Mouse (Mus musculus) midbrain, embryonic 15.5 days (tissue): ENCODE data around the gene Bfsp1. TPM values are rescaled to one million over a fixed set of nuclear protein-coding genes. Genes with fewer than 3 reads are reported as not detected.

Experiments
- ATAC-seq: fragments of 200-750 bp; cut with Nextera tagmentation; replicated peaks from 2 replicates; pipeline ENCODE4 v1.8.0; 2017; ENCODE audit warnings: moderate TSS enrichment
- H3K27ac ChIP-seq: fragments of 300-500 bp; sonication (generic); 2 replicates; pipeline ENCODE4 v1.5.1; 2015; ENCODE audit warnings: mild to moderate bottlenecking, inconsistent platforms
- H3K27me3 ChIP-seq: fragments of 300-500 bp; sonication (generic); replicated peaks from 2 replicates; pipeline ENCODE4 v1.6.1; 2015; ENCODE audit warnings: inconsistent platforms
- H3K36me3 ChIP-seq: fragments of 300-500 bp; sonication (generic); replicated peaks from 2 replicates; pipeline ENCODE4 v1.6.1; 2015; ENCODE audit warnings: inconsistent platforms
- H3K4me1 ChIP-seq: fragments of 300-500 bp; sonication (generic); 2 replicates; pipeline ENCODE4 v1.6.1; 2015; ENCODE audit warnings: inconsistent platforms
- H3K4me2 ChIP-seq: fragments of 300-500 bp; sonication (generic); 2 replicates; pipeline ENCODE4 v1.6.1; 2015; ENCODE audit warnings: inconsistent platforms, mild to moderate bottlenecking, moderate library complexity
- H3K4me3 ChIP-seq: fragments of 300-500 bp; sonication (generic); 2 replicates; pipeline ENCODE4 v1.5.1; 2015; ENCODE audit warnings: mild to moderate bottlenecking, inconsistent platforms
- H3K9ac ChIP-seq: fragments of 300-500 bp; sonication (generic); 2 replicates; pipeline ENCODE4 v1.6.1; 2015; ENCODE audit warnings: mild to moderate bottlenecking, inconsistent platforms
- H3K9me3 ChIP-seq: fragments of 300-500 bp; sonication (generic); 2 replicates; pipeline ENCODE4 v1.6.1; 2016; ENCODE audit warnings: inconsistent platforms
- WGBS: fragments of 180-500 bp; shearing (Covaris S2); methylation state at CpG from one replicate; pipeline ENCODE4 v1.1.7; 2015; ENCODE audit warnings: mixed read lengths; 5-methylcytosine and 5-hydroxymethylcytosine counted together
- polyA plus RNA-seq: library from polyadenylated mRNA; unstranded; fragments of >200 nt; fragmentation: Nextera tagmentation; extraction: Ambion mirVana; gene quantifications from 2 replicates; pipeline ENCODE4 v1.2.1, GENCODE M21; 2015

Bfsp1 gene
- polyA plus RNA-seq, 1 experiment from 2014 or later: 1.8 TPM

GRCm38 (mm10) chr2:143882606-143883288 lies 19.8 kb upstream of the Bfsp1 start:
- Histone ChIP-seq H3K27ac (no peak overlapping the region), H3K4me2 (no peak overlapping the region), H3K27me3 (no peaks in the 10 kb centered on the region), H3K4me3 (no peak overlapping the region), H3K9me3 (no peaks in the 10 kb centered on the region), H3K36me3 (no peaks in the 10 kb centered on the region), H3K9ac (no peak overlapping the region), H3K4me1 (no peaks in the 10 kb centered on the region)
- WGBS: 83% methylated on average over 10 of the region's 10 CpGs
- no peak for ATAC-seq

GRCm38 (mm10) chr2:143882002-143882401 lies 19.0 kb upstream of the Bfsp1 start:
- Histone ChIP-seq H3K4me1 (no peaks in the 10 kb centered on the region), H3K9ac (no peak overlapping the region), H3K27me3 (no peaks in the 10 kb centered on the region), H3K4me2 (no peak overlapping the region), H3K36me3 (no peaks in the 10 kb centered on the region), H3K4me3 (no peak overlapping the region), H3K27ac (no peak overlapping the region), H3K9me3 (no peaks in the 10 kb centered on the region)
- 93% methylated on average over 4 of the region's 4 CpGs for WGBS
- no peak for ATAC-seq

DNA sequence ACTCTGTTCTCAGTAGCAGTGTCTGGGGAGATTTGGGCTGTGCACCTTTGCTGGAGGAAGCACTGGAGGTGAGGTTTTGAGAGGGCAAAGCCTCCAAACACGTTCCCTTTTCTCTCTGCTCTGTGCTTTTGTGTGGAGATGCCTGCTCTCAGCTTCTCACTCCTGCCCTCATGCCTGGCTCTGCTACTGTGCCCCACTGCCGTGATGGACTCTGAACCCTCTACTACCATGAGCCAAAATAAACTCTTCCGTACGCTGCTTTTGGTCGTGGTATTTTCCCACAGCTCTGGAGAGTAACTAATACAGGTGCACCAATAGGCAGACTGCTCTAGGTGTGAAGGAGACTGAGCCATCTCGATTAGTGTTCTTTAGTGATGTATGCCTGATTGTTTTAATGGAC lies 16.3 kb upstream of the Bfsp1 start:
- Histone ChIP-seq H3K27me3 (no peaks in the 10 kb centered on the region), H3K27ac (no peak overlapping the region), H3K36me3 (no peaks in the 10 kb centered on the region), H3K4me3 (no peak overlapping the region), H3K9ac (no peak overlapping the region), H3K4me1 (no peaks in the 10 kb centered on the region), H3K4me2 (no peak overlapping the region), H3K9me3 (no peaks in the 10 kb centered on the region)
- 91% methylated on average over 6 of the region's 6 CpGs for WGBS
- ATAC-seq: no peak

DNA sequence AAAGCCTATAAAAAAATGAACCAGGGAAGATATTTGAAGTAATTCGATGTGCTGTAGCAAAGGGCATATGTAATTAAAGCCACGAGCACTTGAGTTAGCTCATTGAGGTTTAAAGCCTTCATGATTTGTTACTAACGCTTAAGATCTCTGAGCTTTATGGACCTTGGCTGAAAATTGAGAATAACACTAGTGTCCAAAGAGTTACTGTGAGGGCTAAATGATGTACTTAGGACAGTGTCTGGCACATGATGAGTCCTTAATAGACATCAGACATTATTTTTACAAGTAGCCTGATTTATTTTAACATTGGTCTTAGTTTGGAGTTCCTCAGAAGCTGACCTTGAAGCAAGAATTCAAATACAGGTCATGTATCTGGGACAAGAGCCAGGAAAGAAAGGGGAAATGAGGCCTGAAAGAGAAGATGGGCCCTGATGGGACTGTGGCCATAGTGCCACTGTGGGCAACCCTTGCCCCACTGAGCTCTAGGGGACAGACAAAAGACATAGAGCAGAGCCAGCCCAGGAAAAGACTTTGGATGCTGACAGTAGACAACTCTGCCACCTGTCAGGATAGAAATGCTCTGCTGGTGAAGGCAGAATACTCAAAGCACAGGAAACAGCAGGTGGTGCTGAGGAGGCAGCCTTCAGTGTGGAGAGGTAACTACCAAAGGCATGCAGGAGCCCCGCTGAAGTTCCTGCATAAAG lies 14.1 kb upstream of the Bfsp1 start:
- no peaks in the 10 kb centered on the region for H3K9me3 ChIP-seq
- H3K27me3 ChIP-seq: no peaks in the 10 kb centered on the region
- H3K4me1 ChIP-seq: no peaks in the 10 kb centered on the region
- no peak overlapping the region for H3K9ac ChIP-seq
- WGBS: 70% methylated on average over 4 of the region's 4 CpGs
- no peak for ATAC-seq
- no peaks in the 10 kb centered on the region for H3K36me3 ChIP-seq
- H3K4me3 ChIP-seq: no peak overlapping the region
- no peak overlapping the region for H3K27ac ChIP-seq
- H3K4me2 ChIP-seq: no peak overlapping the region

DNA sequence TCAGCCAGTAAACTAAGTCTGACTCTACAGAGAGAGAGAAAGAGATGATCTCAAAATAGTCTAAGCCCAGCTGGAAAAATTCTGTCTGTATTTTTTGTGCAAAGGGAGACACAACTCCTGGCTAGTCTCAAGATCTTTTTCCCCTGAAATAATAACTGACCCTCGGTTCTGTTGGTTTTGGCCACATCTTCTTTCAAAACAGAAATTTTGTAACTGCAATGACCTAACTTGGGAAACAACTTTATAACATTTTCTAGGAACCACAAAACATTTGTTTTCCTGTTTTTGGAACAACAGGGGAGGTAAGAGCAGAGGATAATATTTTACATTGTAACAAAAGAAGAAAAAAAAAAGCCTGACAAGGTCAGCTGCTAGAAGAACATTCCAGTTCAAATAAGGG lies 13.1 kb upstream of the Bfsp1 start:
- no peak overlapping the region for H3K27ac ChIP-seq
- no peak overlapping the region for H3K4me3 ChIP-seq
- 88% methylated on average over 1 of the region's 1 CpGs for WGBS
- no peak for ATAC-seq
- H3K9me3 ChIP-seq: no peaks in the 10 kb centered on the region
- no peaks in the 10 kb centered on the region for H3K4me1 ChIP-seq
- H3K4me2 ChIP-seq: no peak overlapping the region
- H3K27me3 ChIP-seq: no peaks in the 10 kb centered on the region
- H3K9ac ChIP-seq: no peak overlapping the region
- no peaks in the 10 kb centered on the region for H3K36me3 ChIP-seq

- no peak overlapping the region for H3K27ac ChIP-seq
- no peak overlapping the region for H3K4me3 ChIP-seq
- H3K27me3 ChIP-seq: no peaks in the 10 kb centered on the region
- no peak for ATAC-seq
- H3K9ac ChIP-seq: no peak overlapping the region
- no peak overlapping the region for H3K4me2 ChIP-seq
- WGBS: 80% methylated on average over 10 of the region's 10 CpGs
- H3K4me1 ChIP-seq: no peaks in the 10 kb centered on the region
- H3K9me3 ChIP-seq: no peaks in the 10 kb centered on the region
- no peaks in the 10 kb centered on the region for H3K36me3 ChIP-seq
These were observed 8.1 kb upstream of the Bfsp1 start for GRCm38 (mm10) chr2:143870936-143871688.

- Histone ChIP-seq H3K27me3 (0 out of 2 replicates have a peak, but pooled peaks cover under 1% of the 10 kb centered on the region), H3K9ac (no peak overlapping the region), H3K9me3 (no peaks in the 10 kb centered on the region), H3K4me1 (peaks cover 10% of the 10 kb centered on the region), H3K4me2 (no peak overlapping the region), H3K36me3 (no peaks in the 10 kb centered on the region), H3K27ac (no peak overlapping the region), H3K4me3 (no peak overlapping the region)
- WGBS: 6% methylated on average over 6 of the region's 6 CpGs
- ATAC-seq: peak; percentile 53
These were observed 4.4 kb upstream of the Bfsp1 start for GRCm38 (mm10) chr2:143867326-143867725.

DNA sequence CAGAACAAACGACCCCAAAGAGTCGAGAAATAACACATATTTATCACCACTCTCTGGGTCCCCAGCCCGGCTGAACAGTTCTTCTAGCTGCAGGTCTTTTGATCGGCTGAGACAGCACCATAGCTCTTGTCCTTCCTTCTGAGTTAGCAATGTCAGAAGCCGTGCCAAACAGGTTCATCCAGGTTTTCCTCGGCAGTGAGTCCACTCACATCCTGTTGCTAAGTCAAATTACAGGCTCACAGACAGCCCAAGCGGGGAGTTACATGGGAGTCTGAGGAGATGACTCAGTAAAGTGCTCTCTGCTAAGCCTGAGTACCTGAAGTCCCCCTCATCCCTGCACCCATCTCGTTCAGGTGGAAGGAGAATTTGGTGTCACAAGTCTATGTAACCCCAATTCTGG lies 1.6 kb upstream of the Bfsp1 start:
- ATAC-seq: no peak
- H3K27ac ChIP-seq: no peak overlapping the region
- 0 out of 2 replicates have a peak, but pooled peaks cover 3% of the 10 kb centered on the region for H3K27me3 ChIP-seq
- no peak overlapping the region for H3K4me2 ChIP-seq
- H3K36me3 ChIP-seq: no peaks in the 10 kb centered on the region
- H3K4me3 ChIP-seq: no peak overlapping the region
- 78% methylated on average over 8 of the region's 8 CpGs for WGBS
- H3K9me3 ChIP-seq: no peaks in the 10 kb centered on the region
- H3K9ac ChIP-seq: no peak overlapping the region
- H3K4me1 ChIP-seq: peaks cover 14% of the 10 kb centered on the region

GRCm38 (mm10) chr2:143859166-143859565 lies 3.8 kb downstream of the Bfsp1 start:
- peaks cover 14% of the 10 kb centered on the region for H3K4me1 ChIP-seq
- H3K9me3 ChIP-seq: no peaks in the 10 kb centered on the region
- H3K9ac ChIP-seq: no peak overlapping the region
- H3K27ac ChIP-seq: no peak overlapping the region
- ATAC-seq: no peak
- no peak overlapping the region for H3K4me2 ChIP-seq
- H3K4me3 ChIP-seq: no peak overlapping the region
- 0 out of 2 replicates have a peak, but pooled peaks cover 3% of the 10 kb centered on the region for H3K27me3 ChIP-seq
- no peaks in the 10 kb centered on the region for H3K36me3 ChIP-seq
- 80% methylated on average over 2 of the region's 2 CpGs for WGBS

GRCm38 (mm10) chr2:143853447-143853846 lies 9.5 kb downstream of the Bfsp1 start:
- ATAC-seq: no peak
- H3K27ac ChIP-seq: no peak overlapping the region
- H3K9ac ChIP-seq: no peak overlapping the region
- H3K4me3 ChIP-seq: no peak overlapping the region
- H3K4me1 ChIP-seq: 0 out of 2 replicates have a peak, but pooled peaks cover 4% of the 10 kb centered on the region
- no peaks in the 10 kb centered on the region for H3K9me3 ChIP-seq
- no peaks in the 10 kb centered on the region for H3K36me3 ChIP-seq
- WGBS: 79% methylated on average over 4 of the region's 4 CpGs
- no peaks in the 10 kb centered on the region for H3K27me3 ChIP-seq
- H3K4me2 ChIP-seq: no peak overlapping the region

GRCm38 (mm10) chr2:143852295-143853275 lies 10.4 kb downstream of the Bfsp1 start:
- WGBS: 66% methylated on average over 18 of the region's 18 CpGs
- Histone ChIP-seq H3K36me3 (no peaks in the 10 kb centered on the region), H3K9ac (no peak overlapping the region), H3K27me3 (no peaks in the 10 kb centered on the region), H3K27ac (no peak overlapping the region), H3K4me3 (no peak overlapping the region), H3K4me1 (0 out of 2 replicates have a peak, but pooled peaks cover 4% of the 10 kb centered on the region), H3K4me2 (no peak overlapping the region), H3K9me3 (no peaks in the 10 kb centered on the region)
- no peak for ATAC-seq
